Mouse (Mus musculus) limb, embryonic 11.5 days (tissue): Measurements from ENCODE around the gene Dpp6. TPM values are rescaled to one million over a fixed set of nuclear protein-coding genes. Genes with fewer than 3 reads are reported as not detected.

Experiments used
- ATAC-seq: fragments of 200-750 bp; cut with Nextera tagmentation; 2 replicates; pipeline ENCODE4 v1.8.0; 2017; ENCODE audit warnings: low read depth; ENCODE audit not compliant: insufficient number of reproducible peaks, low FRiP score, low TSS enrichment
- DNase-seq: peaks from one replicate; pipeline ENCODE4 v3.0.0-alpha.2; 2015; ENCODE audit warnings: low spot score
- H3K27ac ChIP-seq: fragments of 300-500 bp; sonication (generic); replicated peaks from 2 replicates; pipeline ENCODE4 v1.5.1; 2014; ENCODE audit warnings: low read depth, mild to moderate bottlenecking, low read length
- H3K27me3 ChIP-seq: fragments of 300-500 bp; sonication (generic); 2 replicates; pipeline ENCODE4 v1.6.1; 2014; ENCODE audit warnings: mild to moderate bottlenecking, low read length, mixed read lengths; ENCODE audit not compliant: control insufficient read depth, insufficient read depth
- H3K36me3 ChIP-seq: fragments of 300-500 bp; sonication (generic); 2 replicates; pipeline ENCODE4 v1.6.1; 2014; ENCODE audit warnings: mild to moderate bottlenecking, low read length, moderate library complexity, mixed read lengths; ENCODE audit not compliant: control insufficient read depth, insufficient read depth
- H3K4me1 ChIP-seq: fragments of 300-500 bp; sonication (generic); 2 replicates; pipeline ENCODE4 v1.6.1; 2014; ENCODE audit warnings: low read length, mixed read lengths; ENCODE audit not compliant: control insufficient read depth, insufficient read depth
- H3K4me2 ChIP-seq: fragments of 300-500 bp; sonication (generic); 2 replicates; pipeline ENCODE4 v1.6.1; 2014; ENCODE audit warnings: low read depth, mild to moderate bottlenecking, moderate library complexity; ENCODE audit not compliant: severe bottlenecking
- H3K4me3 ChIP-seq: fragments of 300-500 bp; sonication (generic); 2 replicates; pipeline ENCODE4 v1.5.1; 2014; ENCODE audit warnings: low read depth, low read length
- H3K9ac ChIP-seq: fragments of 300-500 bp; sonication (generic); 2 replicates; pipeline ENCODE4 v1.6.1; 2014; ENCODE audit warnings: mild to moderate bottlenecking, low read length
- H3K9me3 ChIP-seq: fragments of 300-500 bp; sonication (generic); 2 replicates; pipeline ENCODE4 v1.6.1; 2016; ENCODE audit warnings: low read length; ENCODE audit not compliant: control insufficient read depth
- WGBS: fragments of 180-500 bp; shearing (Covaris S2); extraction: QIAGEN DNeasy Blood & Tissue Kit; methylation state at CpG from one replicate; pipeline ENCODE4 v1.1.7; 2014; 5-methylcytosine and 5-hydroxymethylcytosine counted together
- polyA plus RNA-seq: library from polyadenylated mRNA; unstranded; fragments of >200 nt; fragmentation: Nextera tagmentation; extraction: Ambion mirVana; gene quantifications from 2 replicates; pipeline ENCODE4 v1.2.1, GENCODE M21; 2014

The Dpp6 gene
- polyA plus RNA-seq = 0.80 and 1.3 TPM in 2 replicates

DNA sequence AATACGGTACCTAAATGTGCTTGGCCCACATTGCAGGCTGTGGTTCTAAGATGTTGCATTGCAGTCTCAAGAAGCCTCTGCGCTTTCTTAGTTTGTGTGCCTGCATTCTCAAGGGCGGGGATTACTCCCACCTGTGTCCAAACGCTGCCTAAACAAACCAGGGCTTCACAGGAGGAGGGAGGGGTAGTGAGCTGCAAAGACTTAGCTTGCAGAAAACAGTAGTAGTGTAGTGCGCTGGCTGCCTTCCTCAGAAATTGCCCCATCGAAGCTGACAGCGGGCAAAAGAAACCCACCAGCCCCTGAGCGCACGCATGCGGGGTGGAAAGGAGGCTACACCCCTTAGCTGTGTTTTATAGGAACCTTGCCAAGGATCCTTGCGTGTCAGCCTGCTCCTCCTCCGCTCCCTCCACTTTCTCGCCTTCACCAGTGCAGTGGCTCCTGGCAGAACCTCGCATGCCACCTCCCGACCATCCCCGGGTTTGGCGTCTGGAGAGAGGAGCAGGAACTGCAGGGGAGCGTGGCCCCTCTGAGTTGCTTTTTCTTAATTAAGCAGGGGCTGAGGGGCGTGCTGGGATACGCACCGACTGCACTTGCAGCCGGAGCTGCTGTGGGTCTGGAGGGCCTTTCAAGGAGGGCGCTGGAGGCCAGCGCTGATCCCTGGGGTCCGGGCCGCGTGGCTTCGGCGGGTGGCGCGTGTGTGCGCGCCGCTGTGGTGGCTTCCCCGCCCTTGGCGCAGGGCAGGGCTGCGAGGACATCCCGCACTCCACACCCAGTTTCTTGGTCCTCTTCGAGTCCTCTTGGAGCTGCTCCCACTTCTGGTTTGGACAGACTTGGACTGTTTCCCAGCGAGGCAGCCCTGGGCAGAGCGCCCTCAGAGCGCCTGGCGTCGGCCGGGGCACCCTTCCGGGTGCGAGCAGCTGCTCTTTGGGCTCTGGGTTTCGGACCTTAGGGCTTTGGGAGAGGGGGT is at the start of gene Dpp6:
Dpp6 (plus strand) TSS at position 229 of the 967 bp plus-strand sequence.
- peak within 1 kb of the TSS; percentile 47 for H3K4me2 ChIP-seq
- no peak within 1 kb of the TSS for H3K9ac ChIP-seq
- H3K27ac ChIP-seq = no peak within 1 kb of the TSS
- H3K9me3 ChIP-seq = no peaks in the 10 kb centered on the region
- no peak for ATAC-seq
- WGBS = 3% methylated on average over 48 of the region's 48 CpGs
- peak within 1 kb of the TSS; percentile 28 for H3K4me3 ChIP-seq
- H3K4me1 ChIP-seq = peaks cover 5% of the 10 kb centered on the region; the same call in 1 of the 2 replicates
- H3K27me3 ChIP-seq = peaks cover 22% of the 10 kb centered on the region
- H3K36me3 ChIP-seq = no peaks in the 10 kb centered on the region
- DNase-seq = peak; percentile 30

DNA sequence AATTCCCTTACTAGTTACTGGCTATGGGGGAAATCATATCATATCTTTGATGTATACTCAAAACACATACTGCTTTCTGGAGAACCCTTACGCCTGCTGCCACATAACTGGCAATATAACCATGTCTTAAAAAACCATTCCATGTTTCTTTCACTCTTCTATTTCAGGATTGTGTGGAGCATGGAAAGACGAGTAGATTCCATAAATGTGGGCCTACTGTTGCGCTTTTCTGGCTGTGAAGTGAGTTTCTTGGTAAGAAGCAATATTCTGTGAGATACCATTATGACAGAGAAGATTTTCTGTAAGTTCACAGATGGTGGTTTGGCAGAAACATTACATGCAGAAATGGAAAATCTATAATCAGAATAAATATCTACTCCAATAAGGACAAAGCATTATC is 33.0 kb upstream of the Dpp6 start:
- 85% methylated on average over 3 of the region's 3 CpGs for WGBS

DNA sequence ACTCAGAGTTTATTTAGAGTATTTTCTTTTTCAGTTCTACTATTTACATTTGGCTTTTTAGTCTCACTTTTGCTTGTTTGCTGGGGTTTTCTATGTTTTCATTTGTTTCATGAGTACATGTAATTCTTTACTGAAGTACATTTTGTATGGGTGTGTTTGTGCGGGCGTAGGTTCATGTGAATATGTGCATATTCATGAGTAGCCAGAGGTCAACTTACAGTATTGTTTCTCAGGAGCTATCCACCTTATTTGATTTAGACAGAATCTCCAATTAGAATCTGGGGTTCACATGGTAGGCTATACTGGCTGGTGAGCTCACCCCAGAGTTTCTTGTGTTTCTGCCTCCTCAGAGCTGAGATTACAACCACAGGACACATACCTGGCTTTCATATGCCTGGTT is 21.5 kb upstream of the Dpp6 start:
- Histone ChIP-seq H3K4me3 (no peak overlapping the region), H3K36me3 (no peaks in the 10 kb centered on the region), H3K9ac (no peak overlapping the region), H3K4me2 (no peak overlapping the region), H3K9me3 (no peaks in the 10 kb centered on the region), H3K27me3 (no peaks in the 10 kb centered on the region), H3K4me1 (no peaks in the 10 kb centered on the region), H3K27ac (no peak overlapping the region)
- 95% methylated on average over 2 of the region's 2 CpGs for WGBS
- ATAC-seq (no peak), DNase-seq (no peak)

More for the DNA sequence above, 33.0 kb upstream of the Dpp6 start:
- H3K4me1 ChIP-seq = no peaks in the 10 kb centered on the region
- DNase-seq (no peak), ATAC-seq (no peak)
- no peak overlapping the region for H3K27ac ChIP-seq
- H3K36me3 ChIP-seq = no peaks in the 10 kb centered on the region
- H3K4me3 ChIP-seq = no peak overlapping the region
- no peaks in the 10 kb centered on the region for H3K27me3 ChIP-seq
- no peak overlapping the region for H3K9ac ChIP-seq
- no peaks in the 10 kb centered on the region for H3K9me3 ChIP-seq
- no peak overlapping the region for H3K4me2 ChIP-seq

DNA sequence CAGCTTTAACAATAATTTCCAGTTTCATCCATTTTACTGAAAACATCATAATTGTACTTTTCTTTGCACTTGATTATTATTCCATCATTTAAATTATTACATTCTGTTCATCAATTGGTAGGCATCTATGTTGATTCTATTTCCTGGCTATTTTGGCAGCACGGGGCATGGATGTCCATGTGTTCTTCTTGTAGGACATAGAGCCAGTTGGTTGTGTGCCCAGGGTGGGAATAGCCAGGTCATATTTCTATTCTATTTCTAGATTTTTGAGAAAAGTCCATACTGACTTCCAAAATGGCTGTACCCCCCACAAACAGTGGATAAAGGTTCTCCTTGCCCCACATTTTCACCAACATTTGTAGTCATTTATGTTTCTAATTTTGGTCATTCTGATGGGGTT is 19.0 kb downstream of the Dpp6 start:
- no peak overlapping the region for H3K4me2 ChIP-seq
- ATAC-seq = no peak
- 96% methylated on average over 1 of the region's 1 CpGs for WGBS

DNA sequence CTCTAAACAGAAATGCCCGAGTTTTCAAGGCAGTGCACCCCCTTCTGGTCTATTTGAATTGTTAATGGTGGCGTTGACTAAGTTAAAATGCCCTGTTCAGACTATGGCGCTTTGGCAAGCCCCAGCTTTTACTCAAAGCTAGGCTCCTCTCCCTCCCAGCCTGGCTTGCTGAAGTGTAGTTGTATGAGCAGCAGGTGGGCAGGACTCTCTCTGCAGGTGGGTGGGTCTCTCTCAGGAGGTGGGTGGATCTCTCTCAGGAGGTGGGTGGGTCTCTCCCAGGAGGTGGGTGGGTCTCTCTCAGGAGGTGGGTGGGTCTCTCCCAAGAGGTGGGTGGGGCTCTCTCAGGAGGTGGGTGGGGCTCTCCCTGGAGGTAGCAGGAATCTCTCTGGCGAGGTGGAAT is 24.1 kb downstream of the Dpp6 start:
- no peak overlapping the region for H3K27ac ChIP-seq
- H3K36me3 ChIP-seq = no peaks in the 10 kb centered on the region
- ATAC-seq = no peak
- H3K4me3 ChIP-seq = no peak overlapping the region
- DNase-seq = no peak
- WGBS = 23% methylated on average over 4 of the region's 4 CpGs
- H3K9ac ChIP-seq = no peak overlapping the region
- no peak overlapping the region for H3K4me2 ChIP-seq
- H3K4me1 ChIP-seq = no peaks in the 10 kb centered on the region
- H3K9me3 ChIP-seq = no peaks in the 10 kb centered on the region
- H3K27me3 ChIP-seq = no peaks in the 10 kb centered on the region

More for the DNA sequence above, 19.0 kb downstream of the Dpp6 start:
- Histone ChIP-seq H3K4me3 (no peak overlapping the region), H3K27ac (no peak overlapping the region), H3K9me3 (no peaks in the 10 kb centered on the region), H3K36me3 (no peaks in the 10 kb centered on the region), H3K9ac (no peak overlapping the region), H3K27me3 (no peaks in the 10 kb centered on the region), H3K4me1 (no peaks in the 10 kb centered on the region)
- no peak for DNase-seq

DNA sequence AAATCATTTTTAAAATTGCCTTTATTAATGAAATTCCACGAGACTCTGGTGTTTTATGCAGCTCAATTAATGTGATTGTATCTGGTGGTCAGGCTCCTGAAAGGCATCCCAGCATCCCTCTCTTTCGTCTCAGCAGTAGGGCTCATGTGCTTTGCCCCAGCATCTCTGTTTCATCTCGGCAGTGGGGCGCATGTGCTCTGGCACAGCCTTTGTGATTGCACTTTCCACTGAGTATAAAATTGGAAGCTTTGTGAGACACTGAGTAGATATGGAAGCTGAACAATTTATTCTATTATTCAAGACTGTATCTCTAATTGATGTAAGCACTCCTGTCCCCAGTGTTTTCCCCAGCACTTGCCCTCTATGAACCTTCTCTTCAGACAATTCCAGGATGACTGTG is 37.7 kb downstream of the Dpp6 start:
- Histone ChIP-seq H3K9me3 (no peaks in the 10 kb centered on the region), H3K4me2 (no peak overlapping the region), H3K27me3 (no peaks in the 10 kb centered on the region), H3K4me1 (no peaks in the 10 kb centered on the region), H3K27ac (no peak overlapping the region), H3K9ac (no peak overlapping the region), H3K36me3 (no peaks in the 10 kb centered on the region), H3K4me3 (no peak overlapping the region)
- ATAC-seq (no peak), DNase-seq (no peak)
- WGBS = 76% methylated on average over 4 of the region's 4 CpGs

DNA sequence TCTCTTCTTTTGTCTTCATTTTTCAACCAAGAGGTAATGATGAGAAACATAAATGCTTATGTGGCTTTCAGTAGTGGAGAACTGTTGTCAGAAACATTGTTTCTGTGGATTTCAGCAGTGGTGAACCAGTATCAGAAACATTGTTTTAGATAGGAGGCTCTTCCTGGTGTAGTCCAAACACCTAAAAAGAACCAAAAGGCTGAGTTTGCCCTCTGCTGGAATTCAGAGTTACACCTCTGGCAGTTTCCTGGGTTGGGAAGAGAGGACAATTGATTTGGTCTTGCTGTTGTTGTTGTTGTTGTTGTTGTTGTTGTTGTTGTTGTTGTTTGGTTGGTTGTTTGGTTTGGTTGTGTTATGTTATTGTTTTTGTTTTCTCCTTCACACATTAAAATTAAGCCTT is 58.4 kb downstream of the Dpp6 start:
- Histone ChIP-seq H3K9me3 (no peaks in the 10 kb centered on the region), H3K4me2 (no peak overlapping the region), H3K27me3 (no peaks in the 10 kb centered on the region), H3K4me3 (no peak overlapping the region), H3K36me3 (no peaks in the 10 kb centered on the region), H3K9ac (no peak overlapping the region), H3K4me1 (no peaks in the 10 kb centered on the region), H3K27ac (no peak overlapping the region)
- DNase-seq = no peak
- no peak for ATAC-seq

DNA sequence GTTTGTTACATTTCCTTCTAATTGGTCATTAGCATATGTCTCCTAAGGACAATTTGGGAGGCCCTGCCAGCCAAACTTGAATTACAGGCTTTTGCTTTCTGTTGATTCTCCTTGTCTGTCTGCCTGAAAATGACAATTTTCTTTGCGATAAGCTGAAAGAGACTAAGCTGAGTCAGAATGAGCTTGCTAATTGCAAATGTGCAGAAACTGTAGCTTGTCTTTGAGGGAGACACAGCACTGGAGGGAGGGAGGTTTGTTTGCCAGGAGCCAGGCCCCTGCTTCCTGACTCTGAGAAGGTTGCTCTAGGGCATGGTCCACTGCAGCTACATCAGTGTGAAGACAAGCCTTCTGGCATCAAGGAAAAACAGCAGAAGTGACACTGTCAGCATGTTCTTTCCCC is 70.5 kb downstream of the Dpp6 start:
- Histone ChIP-seq H3K9me3 (no peaks in the 10 kb centered on the region), H3K4me3 (no peak overlapping the region), H3K4me1 (no peaks in the 10 kb centered on the region), H3K27me3 (no peaks in the 10 kb centered on the region), H3K9ac (no peak overlapping the region), H3K27ac (no peak overlapping the region), H3K36me3 (no peaks in the 10 kb centered on the region), H3K4me2 (no peak overlapping the region)
- no peak for DNase-seq
- no peak for ATAC-seq
- WGBS = 94% methylated on average over 1 of the region's 1 CpGs
